Mouse (Mus musculus): ENCODE measurements around the gene Rnf126. TPM values are rescaled to one million over a fixed set of nuclear protein-coding genes. Genes with fewer than 3 reads are reported as not detected.
A peak's percentile ranks its signal among the peaks of the same experiment; 100 is the strongest.
"Not testable (repeated sequence)": the region's sequence is repeated elsewhere in the genome, so short reads cannot be mapped to it uniquely, and the experiment has no call there.

Gene Rnf126
- total RNA-seq, 2 experiments from 2014 or later: 81.4 to 82.9 TPM

GRCm38 (mm10) chr10:79765228-79765745 is 1.5 kb downstream of the Rnf126 start:
- no peak for DNase-seq

DNA sequence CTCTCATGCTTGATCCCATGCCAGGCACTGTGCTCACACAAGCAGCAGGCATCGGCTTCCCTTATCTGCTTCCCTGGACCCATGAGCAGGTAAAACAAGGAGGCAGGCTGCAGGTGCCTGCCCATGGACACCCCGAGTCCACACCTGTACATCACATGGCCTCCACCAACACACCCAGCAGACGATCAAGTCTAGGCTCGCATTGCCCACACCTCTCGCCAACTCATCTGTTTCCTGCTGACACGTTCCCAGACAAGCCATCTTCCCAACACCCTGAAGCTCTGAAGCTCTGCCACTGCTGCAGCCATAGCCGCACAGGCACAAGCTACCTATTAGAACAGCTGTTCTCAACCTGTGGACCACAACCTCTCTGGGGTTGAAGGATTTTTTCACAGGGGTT is 2.5 kb downstream of the Rnf126 start:
- no peak for DNase-seq

DNA sequence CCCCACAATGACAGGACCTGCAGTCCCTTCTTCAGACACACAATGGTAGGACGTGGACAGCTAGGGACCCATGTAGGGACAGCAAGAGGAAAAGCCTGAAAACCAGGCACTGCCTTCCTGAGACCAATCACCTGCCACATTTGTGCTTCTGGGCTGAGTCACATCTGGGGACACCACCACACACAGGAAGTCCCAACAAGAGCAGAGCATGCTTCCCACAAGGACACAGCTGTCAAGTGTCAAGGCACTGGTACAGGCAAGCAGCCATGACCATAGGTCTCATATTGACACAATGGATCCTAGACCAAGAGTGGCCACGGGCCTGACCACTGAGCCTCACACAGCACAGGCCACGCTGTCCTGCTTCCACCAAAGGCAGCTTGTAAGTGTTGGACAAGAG is 3.9 kb downstream of the Rnf126 start:
- no peak for DNase-seq

DNA sequence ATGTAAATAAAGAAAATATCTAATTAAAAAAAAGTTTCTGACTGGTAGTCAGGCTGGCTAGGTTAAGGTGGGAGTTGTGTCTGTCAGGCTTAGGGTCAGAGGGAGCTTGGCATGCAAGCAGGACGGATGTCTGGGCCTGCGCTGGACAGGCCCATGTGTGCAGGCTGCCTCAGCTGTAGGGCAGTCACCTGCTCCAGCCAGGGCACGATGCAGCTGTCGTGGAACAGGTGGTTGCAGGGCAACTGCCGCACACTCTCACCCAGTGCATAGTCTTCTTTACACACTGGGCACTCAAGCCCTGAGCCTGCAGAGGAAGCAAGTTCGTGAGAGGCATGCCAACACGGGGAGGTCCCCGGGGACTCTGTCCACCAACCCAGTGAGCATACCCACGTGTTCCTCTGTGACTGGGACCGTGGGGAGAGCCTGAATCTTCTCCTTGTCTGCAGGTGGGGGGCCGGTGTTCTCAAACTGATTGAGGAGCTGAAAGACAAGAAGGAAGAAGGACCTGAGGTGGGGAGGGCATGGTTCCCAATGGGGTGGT is 6.1 kb downstream of the Rnf126 start:
- no peak for DNase-seq

GRCm38 (mm10) chr10:79759675-79760074 is 7.1 kb downstream of the Rnf126 start:
- DNase-seq: not testable (repeated sequence)

- no peak for DNase-seq
These were observed 10.1 kb downstream of the Rnf126 start for GRCm38 (mm10) chr10:79756660-79757059.

GRCm38 (mm10) chr10:79755854-79756253 is 10.9 kb downstream of the Rnf126 start:
- no peak for DNase-seq

- DNase-seq: peak; percentile 56 to 57
These were observed 11.8 kb downstream of the Rnf126 start, which contains the start of gene Fgf22 for GRCm38 (mm10) chr10:79754856-79755516. Gene Fgf22 (plus strand): TSS chr10:79755076.

GRCm38 (mm10) chr10:79748496-79748895 is 18.3 kb downstream of the Rnf126 start:
- DNase-seq: no peak

DNA sequence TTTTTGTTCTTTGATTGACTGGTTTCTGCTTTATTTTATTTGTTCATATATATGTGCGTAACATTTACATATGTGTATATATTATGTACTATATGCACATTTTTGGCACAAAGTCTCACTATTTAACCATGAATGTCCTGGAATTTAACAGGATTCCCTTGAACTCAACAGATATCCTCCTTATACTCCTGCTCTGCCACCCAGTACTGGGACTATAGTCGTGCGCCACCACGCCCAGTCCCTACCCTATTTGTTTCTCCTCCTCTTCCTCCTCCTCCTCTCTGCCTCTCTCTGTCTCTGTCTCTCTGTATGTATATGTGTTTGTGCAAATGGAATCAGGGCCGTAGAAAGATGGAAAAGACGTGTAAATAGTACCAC is 20.0 kb downstream of the Rnf126 start:
- DNase-seq: no peak

DNA sequence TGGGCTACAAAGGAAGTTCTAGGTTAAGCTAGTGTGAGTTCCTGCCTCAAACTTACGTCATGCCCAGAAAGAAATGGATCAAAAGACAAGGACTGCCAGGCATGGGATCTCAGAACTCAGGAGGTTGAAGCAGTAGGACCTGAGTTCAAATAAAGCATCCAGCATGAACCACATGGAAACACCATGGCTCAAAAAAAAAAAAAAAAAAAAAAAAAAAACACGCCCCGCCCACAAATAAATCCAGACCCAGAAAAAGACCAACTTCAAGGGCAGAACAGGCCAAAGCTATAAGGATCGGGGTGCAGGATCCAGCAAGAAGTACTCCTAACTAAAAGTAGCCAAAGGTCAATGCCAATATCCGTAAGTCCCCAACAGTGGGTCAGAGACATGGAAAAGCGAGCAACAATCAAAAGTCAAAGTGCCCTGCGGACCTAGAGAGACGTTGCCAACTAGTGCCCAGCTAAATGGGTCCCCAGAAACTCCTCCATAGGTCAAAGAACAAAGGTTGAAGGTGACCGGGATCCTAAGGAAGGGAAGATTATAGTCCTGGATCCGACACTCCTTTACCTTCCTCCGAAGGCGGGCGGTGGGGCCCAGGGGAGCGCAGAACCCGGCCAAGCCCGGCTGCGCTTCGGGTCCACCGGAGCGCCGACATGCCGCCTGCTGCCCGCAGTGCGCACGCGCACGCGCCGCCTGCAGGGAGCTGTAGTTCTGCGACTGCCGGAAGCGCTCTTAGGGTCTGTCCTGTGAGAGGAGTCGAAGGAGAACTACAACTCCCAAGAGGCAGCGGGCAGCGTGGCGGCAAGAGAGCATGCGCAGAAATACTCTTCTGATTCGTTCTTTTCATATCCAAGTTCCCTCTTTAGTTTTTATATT is 20.6 kb downstream of the Rnf126 start, which contains the start of gene Polrmt:
TSS of gene Polrmt (minus strand) at position 684 of the 876 bp plus-strand sequence.
- peak; percentile 94 to 96 for DNase-seq

GRCm38 (mm10) chr10:79745411-79745810 is 21.3 kb downstream of the Rnf126 start:
- no peak for DNase-seq

DNA sequence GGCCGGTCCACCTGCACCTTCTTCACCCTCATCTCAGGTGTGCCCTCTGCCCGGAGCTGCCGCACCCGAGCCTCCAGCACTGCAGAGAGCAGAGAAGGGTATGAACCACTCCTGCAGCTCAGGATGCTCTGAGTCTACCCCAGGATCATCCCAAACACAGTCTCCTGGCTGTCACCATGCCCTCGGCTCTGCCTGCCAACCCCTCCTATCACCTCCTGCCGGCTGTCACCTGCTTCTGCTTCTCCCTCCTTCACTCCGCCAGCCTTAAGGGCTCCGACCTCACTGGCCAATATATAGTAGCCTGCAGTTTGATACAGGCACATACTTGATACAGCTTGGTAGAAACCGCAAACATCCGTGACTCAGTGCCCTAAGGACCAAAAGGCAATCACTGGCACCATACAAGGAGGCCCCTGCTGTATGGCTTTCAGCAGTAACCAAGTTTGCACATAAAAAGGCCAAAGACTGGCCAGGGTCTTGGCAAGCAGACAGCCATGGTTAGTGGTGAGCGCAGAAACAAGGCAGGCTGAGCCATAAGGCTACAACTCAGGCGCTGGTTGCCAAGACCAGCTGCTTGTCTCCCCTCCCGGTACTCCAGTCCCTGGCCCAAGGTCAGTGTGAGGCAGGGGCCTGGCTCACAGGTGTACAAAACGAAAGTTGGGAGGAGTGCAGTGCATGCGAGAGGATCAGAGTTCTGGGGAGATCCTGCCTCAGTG is 22.9 kb downstream of the Rnf126 start:
- DNase-seq: no peak

- DNase-seq: no peak
These were observed 23.6 kb downstream of the Rnf126 start for GRCm38 (mm10) chr10:79743161-79743560.

DNA sequence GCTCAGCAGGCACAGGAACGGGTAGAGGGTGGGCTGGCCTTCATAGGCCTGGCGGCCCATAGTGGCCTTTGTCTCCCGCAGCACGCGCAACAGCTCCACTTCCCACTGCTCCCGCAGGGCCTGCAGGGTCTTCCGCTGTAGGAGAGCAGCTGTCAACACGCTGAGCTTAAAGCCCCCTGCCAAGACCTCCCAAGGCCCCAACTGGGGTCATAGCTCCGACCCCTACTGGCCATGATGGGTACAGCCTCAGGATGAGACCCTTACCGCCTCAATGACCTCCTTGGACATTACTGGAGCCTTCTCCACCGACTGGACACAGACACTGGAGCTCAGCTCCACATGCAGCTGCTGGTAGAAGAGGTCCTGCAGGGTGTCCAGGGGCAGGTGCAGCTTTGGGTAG is 25.9 kb downstream of the Rnf126 start:
- no peak for DNase-seq

DNA sequence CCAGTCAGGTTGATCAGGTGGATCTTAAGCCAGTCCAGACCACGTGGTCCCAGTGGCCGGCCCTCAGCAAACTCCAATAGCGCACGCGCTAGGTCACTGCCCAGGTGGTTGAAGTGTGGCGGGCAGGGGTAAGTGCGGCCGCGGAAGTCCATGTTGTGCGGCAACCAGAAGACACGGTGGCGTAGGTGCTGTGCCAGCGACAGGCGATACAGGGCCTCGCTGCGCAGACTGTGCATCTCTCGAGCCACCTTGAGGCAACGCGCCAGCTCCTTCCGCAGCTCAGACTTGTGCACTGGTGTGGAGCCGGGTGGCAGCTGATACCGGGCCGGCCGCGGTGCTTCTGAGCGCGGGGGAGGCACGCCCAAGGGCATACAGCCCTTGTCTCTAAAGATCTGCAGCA is 27.5 kb downstream of the Rnf126 start:
- DNase-seq: no peak

GRCm38 (mm10) chr10:79738259-79738658 is 28.5 kb downstream of the Rnf126 start:
- no peak for DNase-seq

DNA sequence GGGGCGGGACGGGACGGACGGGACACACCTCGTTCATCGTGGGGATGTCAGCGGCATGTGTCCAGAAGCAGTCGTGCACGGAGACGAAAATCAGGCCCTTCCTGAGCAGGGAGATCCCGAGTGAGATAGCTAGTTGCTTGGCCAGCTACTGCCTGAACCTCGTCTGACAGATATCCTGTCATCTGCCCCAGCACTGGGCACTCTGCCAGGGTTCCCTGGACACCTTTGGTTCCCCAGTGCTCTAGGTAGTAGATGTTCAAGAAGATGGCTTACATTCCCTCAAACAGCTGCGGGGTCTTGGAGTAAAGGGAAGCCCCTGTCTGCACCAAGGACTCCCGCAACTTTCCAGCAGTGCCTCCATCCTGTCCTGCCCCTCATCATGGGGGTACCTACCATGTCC is 30.0 kb downstream of the Rnf126 start:
- no peak for DNase-seq

DNA sequence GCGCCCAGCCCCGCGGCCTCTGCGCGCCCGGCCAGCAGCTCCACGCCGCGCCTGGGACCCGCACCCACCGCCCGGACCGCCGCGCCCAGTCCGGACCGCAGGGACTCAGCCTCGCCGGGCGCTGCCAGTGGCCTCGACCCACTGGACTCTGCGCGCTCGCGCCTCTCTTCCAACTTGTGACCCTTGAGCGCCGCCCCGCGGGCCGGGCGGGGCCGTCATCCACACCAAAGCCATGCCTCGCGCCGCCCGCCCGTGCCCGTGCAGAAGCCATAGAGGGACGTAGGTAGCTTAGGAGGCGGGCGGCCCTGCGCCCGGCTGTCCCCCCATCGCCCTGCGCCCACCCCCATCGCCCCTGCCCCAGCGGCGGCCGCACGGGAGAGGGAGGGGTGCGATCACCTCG is 31.4 kb downstream of the Rnf126 start:
- no peak for DNase-seq

GRCm38 (mm10) chr10:79733847-79734246 is 32.9 kb downstream of the Rnf126 start:
- no peak for DNase-seq

DNA sequence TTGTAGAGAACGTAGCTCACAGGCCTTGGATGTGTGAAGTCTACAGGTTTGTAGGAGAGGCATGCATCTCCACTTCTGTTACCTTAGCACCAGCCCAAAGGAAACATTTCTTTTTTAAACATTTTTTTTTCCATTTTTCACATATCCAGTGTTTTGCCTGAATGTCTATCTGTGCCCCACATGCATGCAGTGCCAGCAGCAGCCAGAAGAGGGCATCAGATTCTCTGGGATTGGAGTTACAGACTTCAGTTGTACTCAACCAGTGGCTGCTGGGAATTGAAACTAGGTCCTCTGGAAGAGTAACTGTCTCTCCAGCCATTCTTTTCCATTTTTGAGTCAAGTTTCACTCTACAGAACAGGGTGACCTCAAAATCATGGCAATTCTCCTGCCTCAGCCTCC is 34.3 kb downstream of the Rnf126 start:
- no peak for DNase-seq

GRCm38 (mm10) chr10:79729357-79729965 is 37.3 kb downstream of the Rnf126 start:
- peak in 1 of 2 experiments; percentile 55 for DNase-seq

Data from layer of hippocampus, postnatal 36 days (tissue).